Mouse (Mus musculus) heart, postnatal 4 days (tissue): ENCODE data around the gene D13Ertd608e. TPM values are rescaled to one million over a fixed set of nuclear protein-coding genes. Genes with fewer than 3 reads are reported as not detected.
"Not testable (repeated sequence)": the region's sequence is repeated elsewhere in the genome, so short reads cannot be mapped to it uniquely, and the experiment has no call there.

Experiments
- DNase-seq: peaks from one replicate; pipeline ENCODE4 v3.0.0; 2021
- total RNA-seq, 2 experiments: library from RNA; stranded (reverse); gene quantifications; 2 replicates each; pipeline ENCODE4 v1.2.3; 2021

The D13Ertd608e gene
- not detected for total RNA-seq

DNA sequence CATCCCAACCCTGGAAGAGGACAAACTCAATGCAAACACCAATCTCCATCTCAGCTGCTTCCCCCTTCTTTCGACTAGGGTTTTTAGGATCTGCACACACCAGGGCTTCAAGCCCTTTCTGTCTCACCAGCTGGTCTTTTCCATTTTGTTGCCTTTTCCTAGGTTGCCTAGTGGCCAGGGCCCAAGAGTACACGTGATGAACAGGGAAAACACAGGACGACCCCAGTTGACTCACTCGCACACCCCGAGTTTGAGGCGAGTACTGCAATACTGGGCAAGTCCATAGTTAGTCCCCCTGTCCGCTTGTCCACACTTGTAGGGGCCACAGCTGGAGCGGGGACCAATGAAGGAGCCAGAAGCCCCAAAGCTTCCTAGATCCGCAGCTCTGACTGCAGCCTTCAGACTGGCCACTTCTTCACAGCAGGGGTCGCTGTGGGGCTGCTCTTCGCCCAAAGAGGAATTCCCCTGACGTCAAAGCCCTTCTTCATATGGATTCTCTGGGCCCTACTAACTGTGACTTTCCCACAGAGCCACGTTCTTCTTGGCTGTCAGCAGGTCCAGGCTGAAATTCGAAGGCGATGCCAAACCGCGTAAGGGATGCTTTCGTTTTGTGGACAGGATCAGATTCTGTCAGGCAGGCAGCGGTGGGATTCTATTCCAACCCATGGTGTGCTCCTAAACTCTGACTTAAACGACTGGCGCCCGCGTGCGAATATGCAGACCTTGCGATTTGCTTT is at the start of gene D13Ertd608e:
D13Ertd608e (plus strand) TSS at position 687 of the 737 bp plus-strand sequence.
- peak; percentile 53 for DNase-seq

- peak; percentile 79 for DNase-seq
Observed at GRCm38 (mm10) chr13:119789851-119790717, 45.7 kb upstream of the D13Ertd608e start.

- peak; percentile 95 for DNase-seq
Observed at GRCm38 (mm10) chr13:119790761-119791579, 44.8 kb upstream of the D13Ertd608e start, which contains the start of gene Zfp131. TSS of gene Zfp131 (minus strand) at chr13:119790889.

GRCm38 (mm10) chr13:119791580-119792135 is 44.1 kb upstream of the D13Ertd608e start:
- DNase-seq = no peak

DNA sequence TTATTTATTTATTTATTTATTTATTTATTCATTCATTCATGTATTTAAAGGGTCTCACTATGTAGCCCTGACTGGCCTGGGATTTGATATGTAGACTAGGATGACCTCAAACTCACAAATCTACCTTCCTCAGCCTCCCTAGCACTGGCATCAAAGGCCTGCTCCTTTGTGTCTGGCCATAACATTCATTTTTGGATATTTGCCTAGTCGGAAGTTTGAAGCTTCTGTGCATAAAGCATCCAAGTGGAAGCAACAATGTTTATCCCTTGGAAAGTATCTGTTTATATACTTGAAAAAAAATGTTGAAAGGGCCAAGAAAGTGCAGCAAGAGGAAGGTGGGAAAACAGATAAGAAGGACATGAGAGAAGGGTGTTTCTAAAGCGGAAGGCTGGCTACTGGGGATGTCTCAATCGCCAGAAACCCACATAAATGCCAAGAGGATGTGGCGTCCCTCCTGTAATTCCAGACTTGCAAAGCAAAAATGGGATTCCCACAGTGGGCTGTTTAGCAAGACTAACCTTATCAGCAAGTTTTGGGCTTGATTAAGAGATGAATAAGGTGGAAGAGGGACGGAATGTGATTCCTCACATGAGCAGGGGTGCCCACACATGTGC is 42.9 kb upstream of the D13Ertd608e start:
- DNase-seq = no peak

GRCm38 (mm10) chr13:119797656-119798055 is 38.1 kb upstream of the D13Ertd608e start:
- DNase-seq = no peak

GRCm38 (mm10) chr13:119808937-119809336 is 26.9 kb upstream of the D13Ertd608e start:
- DNase-seq = no peak

GRCm38 (mm10) chr13:119810031-119810430 is 25.8 kb upstream of the D13Ertd608e start:
- DNase-seq = peak; percentile 27

- DNase-seq = no peak
Observed at GRCm38 (mm10) chr13:119816798-119817197, 19.0 kb upstream of the D13Ertd608e start.

DNA sequence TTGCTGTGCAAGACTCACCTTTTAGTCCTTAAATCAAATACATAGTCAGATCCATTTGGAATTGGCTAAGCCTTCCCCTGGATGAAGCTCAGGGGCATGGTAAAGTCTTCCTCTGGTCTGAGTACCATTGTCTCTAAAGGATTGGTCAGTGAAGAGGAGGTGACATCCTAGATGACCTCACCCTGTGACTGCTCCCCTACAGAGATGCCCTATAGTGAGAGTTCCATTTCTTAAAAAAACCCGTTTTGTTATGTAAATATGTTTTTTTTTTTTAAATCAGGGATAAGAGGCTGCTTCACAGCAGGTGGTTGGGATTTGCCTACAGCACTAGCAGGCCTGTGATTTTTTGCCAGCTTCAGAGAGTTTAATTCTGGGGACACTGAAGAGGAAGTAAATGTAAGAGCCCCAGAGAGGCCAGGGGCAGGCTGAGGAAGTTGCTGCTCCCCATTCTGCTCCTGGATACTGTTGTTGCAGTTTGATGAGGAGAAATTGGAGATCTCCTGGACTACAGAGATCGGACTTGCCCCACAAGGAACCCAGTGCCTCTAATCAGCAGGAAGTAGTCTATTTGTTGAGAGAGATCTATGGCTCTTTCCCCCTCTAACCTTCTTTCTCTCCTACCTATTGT is 18.1 kb upstream of the D13Ertd608e start:
- DNase-seq = no peak

GRCm38 (mm10) chr13:119830116-119830515 is 5.7 kb upstream of the D13Ertd608e start, which contains the start of gene AF067063:
TSS of gene AF067063 (minus strand) at chr13:119830216.
- not testable (repeated sequence) for DNase-seq

DNA sequence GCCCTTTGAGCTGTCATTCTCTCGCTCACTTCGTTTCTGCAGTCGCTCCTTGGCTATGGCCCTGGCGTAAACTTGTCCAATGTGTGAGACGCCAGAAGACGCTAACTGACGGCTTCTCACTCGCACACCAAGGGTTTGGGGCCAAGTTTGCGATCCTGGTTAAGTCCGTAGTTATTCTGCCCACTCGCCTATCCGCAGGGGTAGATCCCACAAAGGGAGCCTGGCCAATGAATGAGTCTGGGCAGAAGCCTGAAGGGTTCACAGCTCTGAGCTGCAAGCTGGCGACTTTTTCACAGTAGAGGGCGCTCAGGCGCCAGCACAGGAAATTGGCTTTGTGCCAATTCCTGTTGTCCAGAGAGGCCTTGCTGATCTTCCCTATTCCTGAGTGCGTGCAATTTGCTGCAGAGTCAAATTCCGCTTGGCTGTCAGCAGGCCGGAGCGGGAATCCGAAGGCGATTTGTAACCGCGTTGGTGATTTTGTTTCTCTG is 562 bp downstream of the D13Ertd608e start:
- not testable (repeated sequence) for DNase-seq

DNA sequence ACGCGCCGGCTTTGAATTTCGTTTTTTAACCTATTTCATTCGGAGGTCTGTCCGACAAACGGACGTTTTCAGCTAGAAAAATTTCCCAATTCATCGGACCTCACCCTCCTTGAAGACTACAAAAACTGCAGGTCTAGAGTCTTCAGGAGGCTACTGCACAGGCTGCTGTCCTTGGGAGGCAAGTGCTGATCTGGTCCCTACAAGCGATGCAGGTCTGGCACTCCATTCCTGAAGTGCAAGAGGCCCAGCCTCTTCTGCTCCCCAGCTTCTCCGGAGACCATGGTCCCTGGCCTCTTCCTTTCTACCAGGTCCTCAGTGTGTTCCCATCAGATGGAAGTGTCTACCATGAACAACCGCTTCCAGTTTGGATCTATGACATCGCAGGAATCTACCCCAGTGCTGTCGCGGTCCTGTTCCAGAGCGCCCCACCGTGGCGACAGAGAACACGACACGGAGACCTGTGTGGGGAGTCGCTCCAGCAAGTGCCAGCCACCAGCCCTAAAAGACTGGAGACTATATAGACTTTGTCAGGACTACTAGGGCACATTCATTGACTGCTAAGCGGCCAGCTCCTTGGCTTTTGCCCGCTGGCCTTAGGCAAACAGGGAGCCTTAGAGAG is 2.0 kb downstream of the D13Ertd608e start:
- peak; percentile 25 for DNase-seq

DNA sequence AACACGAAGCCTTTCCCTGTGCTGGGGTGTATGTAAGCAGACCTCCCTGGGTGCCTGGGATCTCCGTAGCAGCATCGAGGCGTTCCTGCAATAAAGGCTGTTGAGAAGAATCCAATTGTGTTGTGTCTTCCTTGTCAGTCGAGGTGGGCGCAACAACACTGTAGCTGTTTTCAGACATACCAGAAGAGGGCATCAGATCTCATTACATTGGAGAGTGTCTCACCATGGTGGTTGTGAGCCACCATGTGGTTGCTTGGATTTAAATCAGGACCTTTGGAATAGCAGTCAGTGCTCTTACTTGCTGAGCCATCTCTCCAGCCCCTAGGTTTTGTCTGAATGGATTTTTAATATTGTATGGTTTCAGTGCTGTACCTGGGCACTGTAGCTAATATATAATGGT is 4.2 kb downstream of the D13Ertd608e start:
- not testable (repeated sequence) for DNase-seq

DNA sequence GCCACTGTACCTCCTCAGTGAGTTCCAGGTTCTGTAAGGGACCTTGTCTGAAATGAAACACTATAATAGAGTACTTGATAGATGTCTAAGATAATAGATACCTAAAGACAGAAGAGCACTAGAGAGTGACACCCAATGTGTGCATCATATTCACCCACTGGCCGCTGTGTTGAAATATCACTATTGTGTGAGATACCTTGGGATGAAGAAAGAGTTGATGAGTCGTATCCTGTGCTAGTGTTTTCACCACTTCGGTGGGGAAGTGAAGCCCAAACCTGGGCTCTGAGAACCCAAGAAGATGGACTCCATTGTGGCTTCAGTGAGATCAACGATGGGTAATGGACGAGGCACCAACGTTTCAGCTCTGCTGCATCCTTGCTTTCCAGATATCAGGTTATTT is 26.6 kb downstream of the D13Ertd608e start:
- DNase-seq = not testable (repeated sequence)

GRCm38 (mm10) chr13:119864395-119864999 is 28.7 kb downstream of the D13Ertd608e start:
- DNase-seq = not testable (repeated sequence)

DNA sequence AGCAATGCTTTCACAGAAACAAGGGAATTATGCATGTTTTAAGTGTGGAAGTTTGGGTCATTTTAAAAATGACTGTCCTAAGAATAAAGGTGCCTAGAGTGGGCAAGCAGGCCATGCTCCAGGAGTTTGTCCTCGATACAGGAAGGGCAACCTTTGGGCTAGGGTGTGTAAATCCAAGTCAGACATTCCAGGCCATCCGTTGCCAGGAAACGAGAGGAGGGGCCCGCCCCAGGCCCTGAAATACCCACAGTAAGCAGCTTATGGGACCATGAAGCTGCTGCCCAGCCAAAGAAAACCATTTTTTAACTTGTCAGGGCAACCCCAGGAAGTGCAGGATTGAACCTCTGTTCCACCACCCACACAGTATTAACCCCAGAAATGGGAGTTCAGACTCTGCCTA is 51.1 kb downstream of the D13Ertd608e start:
- DNase-seq = not testable (repeated sequence)

DNA sequence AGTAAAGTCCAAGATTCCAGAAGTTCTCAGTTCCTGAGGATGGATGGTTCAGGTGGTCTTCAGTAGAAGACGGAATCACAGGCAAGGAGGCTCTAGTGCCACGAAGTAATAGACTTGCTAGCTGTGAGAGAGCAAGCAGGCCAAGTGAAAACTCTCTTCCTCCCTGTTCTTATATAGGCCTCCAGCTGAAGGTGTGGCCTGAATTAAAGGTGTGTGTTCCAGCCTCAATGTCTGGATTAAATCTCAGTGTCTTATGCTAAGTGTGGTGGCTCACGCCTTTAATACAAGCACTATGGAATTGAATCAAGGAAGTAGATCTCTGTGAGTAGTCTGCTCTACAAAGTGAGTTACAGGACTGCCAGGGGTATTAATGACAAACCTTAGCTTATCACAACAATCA is 58.9 kb downstream of the D13Ertd608e start, which contains the start of gene Tcstv1:
Tcstv1 (minus strand) TSS at position 101 of the 400 bp plus-strand sequence.
- DNase-seq = not testable (repeated sequence)
